Mouse (Mus musculus): ENCODE measurements at regions not wholly inside any gene's neighbourhood (a gene's known extent, or its start where the extent isn't known, plus 50 kb on each side); places are given as distances from the start of the nearest gene placed in this dataset.

- H3K4me2 ChIP-seq, result no peak overlapping the region
- H3K9ac ChIP-seq, result no peak overlapping the region
- H3K27ac ChIP-seq, result no peak overlapping the region
- no peaks in the 10 kb centered on the region for H3K9me3 ChIP-seq
- H3K27me3 ChIP-seq, result no peaks in the 10 kb centered on the region
- no peaks in the 10 kb centered on the region for H3K36me3 ChIP-seq
- no peak for ATAC-seq (ENCODE audit: insufficient number of reproducible peaks, insufficient read depth, low FRiP score, low TSS enrichment, low read depth)
- 42% methylated on average over 2 of the region's 2 CpGs for WGBS
- H3K4me1 ChIP-seq, result peaks cover 8% of the 10 kb centered on the region; the same call in 1 of the 2 replicates
- no peak overlapping the region for H3K4me3 ChIP-seq
Measured at GRCm38 (mm10) chr12:32696832-32697231, 122.5 kb upstream of the Nampt start.

DNA sequence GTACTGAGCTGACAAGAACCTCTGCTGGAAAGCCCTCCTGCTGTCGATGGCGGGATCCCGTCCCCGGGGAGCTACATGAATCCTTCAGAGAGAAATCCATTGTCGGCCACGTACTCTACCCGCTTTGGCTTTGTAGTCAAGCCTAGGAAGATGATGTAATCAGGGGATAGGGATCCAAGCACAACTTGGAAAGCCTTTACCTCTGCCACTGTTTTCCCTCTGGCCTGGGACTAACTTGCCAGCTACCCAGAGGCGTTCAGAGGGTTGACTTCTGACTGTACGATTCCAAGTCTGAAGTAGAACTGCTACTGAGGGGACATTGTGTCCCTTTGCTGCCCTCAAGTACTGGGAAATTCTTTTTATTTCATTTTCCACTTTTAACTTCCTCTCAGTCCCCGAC is 110.2 kb upstream of the Nampt start:
- no peaks in the 10 kb centered on the region for H3K36me3 ChIP-seq
- no peaks in the 10 kb centered on the region for H3K4me1 ChIP-seq
- no peaks in the 10 kb centered on the region for H3K9me3 ChIP-seq
- ATAC-seq (ENCODE audit: insufficient number of reproducible peaks, insufficient read depth, low FRiP score, low TSS enrichment, low read depth), result no peak
- H3K27ac ChIP-seq, result no peak overlapping the region
- H3K4me2 ChIP-seq, result no peak overlapping the region
- H3K9ac ChIP-seq, result no peak overlapping the region
- H3K27me3 ChIP-seq, result no peaks in the 10 kb centered on the region
- no peak overlapping the region for H3K4me3 ChIP-seq
- WGBS, result 90% methylated on average over 10 of the region's 10 CpGs

DNA sequence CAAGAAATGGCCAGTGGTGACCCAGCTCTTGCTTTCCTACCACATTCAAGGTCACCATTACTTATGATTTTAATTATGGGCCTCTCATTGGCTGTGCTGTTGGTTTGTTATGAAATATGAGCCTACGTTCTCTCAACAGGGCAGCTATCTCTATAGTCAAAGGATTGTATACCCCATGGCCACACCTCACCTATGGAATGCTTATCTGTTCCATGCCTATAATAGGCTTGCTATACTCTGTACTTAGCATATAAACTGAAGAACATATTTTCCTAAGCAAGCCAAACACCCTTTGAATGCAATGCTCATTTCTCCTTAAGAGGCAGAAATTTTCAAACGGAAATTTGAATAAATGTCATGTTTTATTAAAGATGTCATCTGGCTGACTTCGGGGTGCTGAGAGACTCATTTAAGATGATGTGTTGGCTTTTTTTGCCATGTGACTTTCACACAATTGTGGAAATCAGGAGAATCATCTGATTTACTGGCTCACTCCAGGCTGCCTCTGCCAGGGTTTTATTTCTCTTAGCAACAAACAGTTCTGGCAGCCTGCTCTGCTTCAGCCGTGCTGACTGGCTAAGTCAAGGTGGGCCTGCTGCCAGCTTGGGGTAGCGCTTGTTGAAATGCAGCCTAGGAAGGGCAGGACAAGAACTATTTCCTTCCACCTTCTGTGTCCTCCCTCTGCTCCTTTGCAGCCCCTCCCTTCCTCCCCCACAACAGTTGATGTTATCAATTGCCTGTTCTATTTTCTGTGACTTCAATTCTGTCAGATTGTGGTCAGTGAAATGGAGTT is 102.0 kb upstream of the Nampt start:
- Histone ChIP-seq H3K27ac (no peak overlapping the region), H3K4me3 (no peak overlapping the region), H3K4me1 (peaks cover 10% of the 10 kb centered on the region; the same call in 1 of the 2 replicates), H3K27me3 (no peaks in the 10 kb centered on the region), H3K9ac (no peak overlapping the region), H3K36me3 (no peaks in the 10 kb centered on the region), H3K9me3 (no peaks in the 10 kb centered on the region), H3K4me2 (no peak overlapping the region)
- ATAC-seq (ENCODE audit: insufficient number of reproducible peaks, insufficient read depth, low FRiP score, low TSS enrichment, low read depth), result 0 out of 2 replicates have a peak, but pooled peaks have one; percentile 48
- WGBS, result 60% methylated on average over 5 of the region's 5 CpGs

- Histone ChIP-seq H3K27ac (no peak overlapping the region), H3K4me2 (no peak overlapping the region), H3K36me3 (no peaks in the 10 kb centered on the region), H3K4me3 (no peak overlapping the region), H3K9me3 (no peaks in the 10 kb centered on the region), H3K9ac (no peak overlapping the region), H3K4me1 (peaks cover 10% of the 10 kb centered on the region; the same call in 1 of the 2 replicates), H3K27me3 (no peaks in the 10 kb centered on the region)
- no peak for ATAC-seq (ENCODE audit: insufficient number of reproducible peaks, insufficient read depth, low FRiP score, low TSS enrichment, low read depth)
- 85% methylated on average over 4 of the region's 4 CpGs for WGBS
Measured at GRCm38 (mm10) chr12:32719203-32719602, 100.1 kb upstream of the Nampt start.

GRCm38 (mm10) chr12:32724451-32725188 is 94.7 kb upstream of the Nampt start:
- H3K27me3 ChIP-seq, result no peaks in the 10 kb centered on the region
- no peak overlapping the region for H3K27ac ChIP-seq
- no peak overlapping the region for H3K9ac ChIP-seq
- H3K36me3 ChIP-seq, result no peaks in the 10 kb centered on the region
- 79% methylated on average over 7 of the region's 7 CpGs for WGBS
- H3K4me3 ChIP-seq, result no peak overlapping the region
- no peaks in the 10 kb centered on the region for H3K4me1 ChIP-seq
- H3K9me3 ChIP-seq, result no peaks in the 10 kb centered on the region
- ATAC-seq (ENCODE audit: insufficient number of reproducible peaks, insufficient read depth, low FRiP score, low TSS enrichment, low read depth), result no peak
- H3K4me2 ChIP-seq, result no peak overlapping the region

DNA sequence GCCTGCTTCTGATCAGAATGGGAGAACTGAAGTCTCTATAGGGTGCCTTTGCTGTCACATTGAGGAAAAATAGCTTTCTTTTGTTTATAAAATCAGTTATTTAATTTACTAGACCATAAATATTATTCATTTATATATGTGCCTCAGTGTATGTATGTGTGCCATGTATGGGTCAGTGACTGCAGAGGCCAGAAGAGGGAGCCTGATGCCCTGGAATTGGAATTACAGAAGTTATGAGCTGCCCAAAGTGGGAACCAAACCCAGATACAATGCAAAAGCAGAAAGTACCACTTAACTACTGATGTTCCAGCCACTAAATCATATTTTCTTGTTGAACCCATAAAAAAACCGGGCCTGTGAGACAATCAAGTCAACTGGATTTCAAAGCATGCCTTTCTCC is 91.8 kb upstream of the Nampt start:
- no peak overlapping the region for H3K27ac ChIP-seq
- no peak overlapping the region for H3K4me2 ChIP-seq
- H3K36me3 ChIP-seq, result no peaks in the 10 kb centered on the region
- H3K9ac ChIP-seq, result no peak overlapping the region
- no peak overlapping the region for H3K4me3 ChIP-seq
- H3K4me1 ChIP-seq, result no peaks in the 10 kb centered on the region
- no peak for ATAC-seq (ENCODE audit: insufficient number of reproducible peaks, insufficient read depth, low FRiP score, low TSS enrichment, low read depth)
- 73% methylated on average over 1 of the region's 1 CpGs for WGBS
- no peaks in the 10 kb centered on the region for H3K27me3 ChIP-seq
- H3K9me3 ChIP-seq, result no peaks in the 10 kb centered on the region

- Histone ChIP-seq H3K36me3 (no peaks in the 10 kb centered on the region), H3K4me2 (no peak overlapping the region), H3K4me3 (no peak overlapping the region), H3K9ac (no peak overlapping the region), H3K9me3 (no peaks in the 10 kb centered on the region), H3K27me3 (no peaks in the 10 kb centered on the region), H3K4me1 (no peaks in the 10 kb centered on the region), H3K27ac (no peak overlapping the region)
- WGBS, result 62% methylated on average over 10 of the region's 10 CpGs
- ATAC-seq (ENCODE audit: insufficient number of reproducible peaks, insufficient read depth, low FRiP score, low TSS enrichment, low read depth), result no peak
Measured at GRCm38 (mm10) chr12:32728425-32728824, 90.9 kb upstream of the Nampt start.

DNA sequence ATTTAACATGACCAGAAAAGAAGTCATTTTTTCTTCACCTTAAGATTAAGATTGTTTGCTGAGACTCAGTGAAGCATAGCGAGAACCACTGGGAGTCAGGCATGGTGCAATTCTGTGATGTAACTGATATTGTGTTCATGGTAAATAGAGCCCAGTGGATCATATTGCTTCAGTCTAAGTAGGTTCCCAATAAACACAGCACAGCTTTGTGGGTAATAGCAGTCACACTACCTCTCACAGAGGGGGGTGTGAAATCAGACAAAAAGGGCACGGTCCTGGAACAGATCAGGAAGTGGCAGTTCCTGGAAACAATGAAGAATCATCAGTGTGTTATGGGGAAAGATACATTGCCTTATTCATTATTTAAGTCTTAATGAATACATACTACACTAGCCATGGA is 84.1 kb upstream of the Nampt start:
- Histone ChIP-seq H3K27ac (no peak overlapping the region), H3K36me3 (no peaks in the 10 kb centered on the region), H3K27me3 (no peaks in the 10 kb centered on the region), H3K9me3 (no peaks in the 10 kb centered on the region), H3K4me3 (no peak overlapping the region), H3K4me1 (no peaks in the 10 kb centered on the region), H3K9ac (no peak overlapping the region), H3K4me2 (no peak overlapping the region)
- ATAC-seq (ENCODE audit: insufficient number of reproducible peaks, insufficient read depth, low FRiP score, low TSS enrichment, low read depth), result no peak
- 56% methylated on average over 2 of the region's 2 CpGs for WGBS

GRCm38 (mm10) chr12:32741465-32741864 is 77.9 kb upstream of the Nampt start:
- Histone ChIP-seq H3K36me3 (no peaks in the 10 kb centered on the region), H3K27me3 (no peaks in the 10 kb centered on the region), H3K27ac (no peak overlapping the region), H3K4me1 (no peaks in the 10 kb centered on the region), H3K4me2 (no peak overlapping the region), H3K4me3 (no peak overlapping the region), H3K9ac (no peak overlapping the region), H3K9me3 (no peaks in the 10 kb centered on the region)
- no peak for ATAC-seq (ENCODE audit: insufficient number of reproducible peaks, insufficient read depth, low FRiP score, low TSS enrichment, low read depth)

DNA sequence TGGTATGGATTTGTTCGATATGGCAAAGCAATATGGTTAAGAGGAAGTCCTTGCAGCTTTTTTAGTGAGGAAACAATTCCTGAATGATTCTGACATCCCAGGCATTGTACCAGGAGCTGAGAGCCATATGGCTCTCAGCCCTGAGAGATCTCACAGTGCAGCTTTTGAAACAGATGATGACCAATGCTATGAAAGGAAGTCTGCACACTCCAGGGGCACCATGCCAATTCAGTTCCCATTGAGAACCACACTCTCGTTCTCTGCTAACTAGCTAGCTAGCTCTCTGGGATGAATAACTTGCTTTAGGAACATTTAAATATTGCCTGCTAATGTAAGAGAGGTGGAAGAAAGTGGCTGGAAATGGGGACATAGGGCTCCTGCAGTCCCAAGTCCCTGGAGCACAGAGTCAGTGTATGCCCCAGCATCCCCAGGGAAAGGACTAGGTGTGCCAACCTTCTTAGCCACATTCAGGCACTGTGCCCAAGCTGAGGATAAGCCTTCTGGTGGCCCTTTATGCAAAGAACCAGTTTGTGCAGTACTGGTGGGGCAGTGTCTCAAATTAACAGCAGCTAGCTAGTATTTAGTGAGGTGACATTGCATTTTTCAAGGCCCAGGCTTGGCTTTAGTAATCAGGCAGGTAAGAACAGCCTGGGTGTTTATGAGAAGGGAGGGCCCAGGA is 61.8 kb upstream of the Nampt start:
- H3K9me3 ChIP-seq, result no peaks in the 10 kb centered on the region
- no peak overlapping the region for H3K4me2 ChIP-seq
- no peak overlapping the region for H3K27ac ChIP-seq
- H3K36me3 ChIP-seq, result no peaks in the 10 kb centered on the region
- WGBS, result 81% methylated on average over 2 of the region's 2 CpGs
- no peak for ATAC-seq (ENCODE audit: insufficient number of reproducible peaks, insufficient read depth, low FRiP score, low TSS enrichment, low read depth)
- no peaks in the 10 kb centered on the region for H3K4me1 ChIP-seq
- no peaks in the 10 kb centered on the region for H3K27me3 ChIP-seq
- no peak overlapping the region for H3K9ac ChIP-seq
- H3K4me3 ChIP-seq, result no peak overlapping the region

- Histone ChIP-seq H3K27me3 (no peaks in the 10 kb centered on the region), H3K9me3 (no peaks in the 10 kb centered on the region), H3K4me2 (no peak overlapping the region), H3K36me3 (no peaks in the 10 kb centered on the region), H3K9ac (no peak overlapping the region), H3K27ac (no peak overlapping the region), H3K4me1 (no peaks in the 10 kb centered on the region), H3K4me3 (no peak overlapping the region)
- 77% methylated on average over 2 of the region's 2 CpGs for WGBS
- ATAC-seq (ENCODE audit: insufficient number of reproducible peaks, insufficient read depth, low FRiP score, low TSS enrichment, low read depth), result no peak
Measured at GRCm38 (mm10) chr12:32758150-32758549, 61.2 kb upstream of the Nampt start.

GRCm38 (mm10) chr12:32760627-32761026 is 58.7 kb upstream of the Nampt start:
- H3K9ac ChIP-seq, result no peak overlapping the region
- H3K27ac ChIP-seq, result no peak overlapping the region
- H3K4me1 ChIP-seq, result no peaks in the 10 kb centered on the region
- WGBS, result 84% methylated on average over 3 of the region's 3 CpGs
- no peak overlapping the region for H3K4me2 ChIP-seq
- H3K4me3 ChIP-seq, result no peak overlapping the region
- H3K27me3 ChIP-seq, result no peaks in the 10 kb centered on the region
- ATAC-seq (ENCODE audit: insufficient number of reproducible peaks, insufficient read depth, low FRiP score, low TSS enrichment, low read depth), result no peak
- no peaks in the 10 kb centered on the region for H3K9me3 ChIP-seq
- H3K36me3 ChIP-seq, result no peaks in the 10 kb centered on the region
